Mouse (Mus musculus): Measurements from ENCODE around the gene Pheta1.

Pheta1 gene

GRCm38 (mm10) chr5:121889819-121890362 is 41.1 kb downstream of the Pheta1 start:
- DNase-seq (ENCODE audit: low spot score): no peak

DNA sequence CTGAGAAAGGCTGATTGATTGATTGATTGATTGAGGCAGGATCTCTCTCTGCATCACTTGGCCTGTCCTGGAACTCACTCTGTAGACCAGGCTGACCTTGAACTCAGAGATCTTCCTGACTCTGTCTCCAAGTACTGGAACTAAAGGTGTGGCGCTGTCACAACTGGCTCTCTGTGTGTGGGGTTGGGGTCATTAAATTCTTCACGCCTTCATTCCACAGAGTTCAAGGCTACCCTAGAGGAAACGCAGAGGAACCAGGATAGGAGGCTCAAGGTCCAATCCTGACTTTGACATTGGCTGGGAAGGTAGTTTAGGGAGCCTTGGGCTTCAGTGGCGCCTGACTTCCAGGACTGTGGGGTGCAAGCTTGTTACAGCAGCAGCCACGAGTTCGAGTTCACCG is 42.1 kb downstream of the Pheta1 start:
- DNase-seq (ENCODE audit: low spot score): no peak

- DNase-seq (ENCODE audit: low spot score): no peak
Observed at GRCm38 (mm10) chr5:121892281-121892680, 43.5 kb downstream of the Pheta1 start.

GRCm38 (mm10) chr5:121893581-121893980 is 44.8 kb downstream of the Pheta1 start:
- DNase-seq (ENCODE audit: low spot score): no peak

GRCm38 (mm10) chr5:121894647-121895046 is 45.9 kb downstream of the Pheta1 start:
- DNase-seq (ENCODE audit: low spot score): no peak

- DNase-seq (ENCODE audit: low spot score): no peak
Observed at GRCm38 (mm10) chr5:121895117-121895756, 46.5 kb downstream of the Pheta1 start.

GRCm38 (mm10) chr5:121902809-121903745 is 54.3 kb downstream of the Pheta1 start:
- no peak for DNase-seq (ENCODE audit: low spot score)

All from urinary bladder, postnatal 14 days (tissue).